Mouse (Mus musculus) heart, embryonic 14.5 days (tissue): ENCODE measurements around the gene Cacna2d4. TPM values are rescaled to one million over a fixed set of nuclear protein-coding genes. Genes with fewer than 3 reads are reported as not detected.

Experiments
- ATAC-seq: fragments of 200-750 bp; cut with Nextera tagmentation; 2 replicates; pipeline ENCODE4 v1.8.0; 2017; ENCODE audit warnings: low read depth, moderate TSS enrichment; ENCODE audit not compliant: insufficient number of reproducible peaks, insufficient read depth, low FRiP score
- H3K27ac ChIP-seq, 2 experiments: fragments of 200-500 bp in 1 of 2; fragments of 300-500 bp in 1 of 2; sonication (generic) in 1 of 2; replicated peaks in 1 of 2; 2 replicates each; pipeline ENCODE4 v1.5.1; 2012 to 2014; ENCODE audit warnings: low read depth in 2 of 2, low read length in 2 of 2, control low read depth in 1 of 2, mild to moderate bottlenecking in 1 of 2, mixed read lengths in 1 of 2; ENCODE audit not compliant: control insufficient read depth in 1 of 2, insufficient read depth in 1 of 2
- H3K27me3 ChIP-seq: fragments of 300-500 bp; sonication (generic); 2 replicates; pipeline ENCODE4 v1.6.1; 2014; ENCODE audit warnings: mild to moderate bottlenecking, low read length, control low read depth; ENCODE audit not compliant: control insufficient read depth, insufficient read depth
- H3K36me3 ChIP-seq: fragments of 300-500 bp; sonication (generic); 2 replicates; pipeline ENCODE4 v1.6.1; 2014; ENCODE audit warnings: mild to moderate bottlenecking, control low read depth, low read length, mixed read lengths; ENCODE audit not compliant: control insufficient read depth, insufficient read depth
- H3K4me1 ChIP-seq, 2 experiments: fragments of 200-500 bp in 1 of 2; fragments of 300-500 bp in 1 of 2; sonication (generic) in 1 of 2; 2 replicates each; pipeline ENCODE4 v1.6.1; 2012 to 2014; ENCODE audit warnings: low read length in 2 of 2, control low read depth in 1 of 2, mixed read lengths in 1 of 2; ENCODE audit not compliant: control insufficient read depth in 2 of 2, insufficient read depth in 2 of 2
- H3K4me2 ChIP-seq: fragments of 300-500 bp; sonication (generic); 2 replicates; pipeline ENCODE4 v1.6.1; 2014; ENCODE audit warnings: mild to moderate bottlenecking, low read length
- H3K4me3 ChIP-seq, 2 experiments: fragments of 200-500 bp in 1 of 2; fragments of 300-500 bp in 1 of 2; sonication (generic) in 1 of 2; 2 replicates each; pipeline ENCODE4 v1.5.1; 2012 to 2014; ENCODE audit warnings: low read length in 2 of 2, mild to moderate bottlenecking in 2 of 2, control low read depth in 1 of 2, low read depth in 1 of 2, moderate library complexity in 1 of 2; ENCODE audit not compliant: control insufficient read depth in 1 of 2, insufficient read depth in 1 of 2
- H3K9ac ChIP-seq: fragments of 300-500 bp; sonication (generic); 2 replicates; pipeline ENCODE4 v1.6.1; 2014; ENCODE audit warnings: mild to moderate bottlenecking, low read length
- H3K9me3 ChIP-seq: fragments of 300-500 bp; sonication (generic); 2 replicates; pipeline ENCODE4 v1.6.1; 2016; ENCODE audit warnings: low read length, control low read depth; ENCODE audit not compliant: control insufficient read depth
- WGBS: fragments of 180-500 bp; shearing (Covaris S2); extraction: QIAGEN DNeasy Blood & Tissue Kit; methylation state at CpG from one replicate; pipeline ENCODE4 v1.1.7; 2014; 5-methylcytosine and 5-hydroxymethylcytosine counted together
- polyA plus RNA-seq: library from polyadenylated mRNA; unstranded; fragments of >200 nt; fragmentation: Nextera tagmentation; extraction: Ambion mirVana; gene quantifications from 2 replicates; pipeline ENCODE4 v1.2.1, GENCODE M21; 2014

The Cacna2d4 gene
- polyA plus RNA-seq, 1 experiment from 2014 or later: not detected

DNA sequence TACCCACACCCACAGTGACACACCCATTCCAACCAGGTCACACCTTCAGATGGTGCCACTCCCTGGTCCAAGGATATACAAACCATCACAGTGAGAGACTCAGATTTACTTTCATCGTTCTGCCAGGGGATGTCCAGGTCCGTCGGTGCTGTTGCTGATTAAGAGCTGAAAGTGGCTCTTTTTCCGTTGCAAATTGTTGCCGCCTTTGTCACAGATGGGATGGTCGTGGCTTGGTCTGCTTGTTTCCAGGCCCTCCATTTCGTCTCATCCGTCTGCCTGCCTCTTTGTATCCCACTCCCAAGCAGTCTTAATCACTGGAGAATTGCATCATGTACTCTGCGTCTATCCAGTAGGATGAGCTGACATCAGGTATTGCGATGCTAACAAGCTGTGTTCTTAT lies 13.4 kb downstream of the Cacna2d4 start:
- H3K4me2 ChIP-seq: no peak overlapping the region
- H3K36me3 ChIP-seq: no peaks in the 10 kb centered on the region
- no peaks in the 10 kb centered on the region for H3K27me3 ChIP-seq
- no peaks in the 10 kb centered on the region for H3K4me1 ChIP-seq
- no peak overlapping the region for H3K9ac ChIP-seq
- H3K27ac ChIP-seq: no peak overlapping the region
- no peak overlapping the region for H3K4me3 ChIP-seq
- 85% methylated on average over 10 of the region's 10 CpGs for WGBS
- H3K9me3 ChIP-seq: peaks cover 7% of the 10 kb centered on the region
- ATAC-seq: no peak

DNA sequence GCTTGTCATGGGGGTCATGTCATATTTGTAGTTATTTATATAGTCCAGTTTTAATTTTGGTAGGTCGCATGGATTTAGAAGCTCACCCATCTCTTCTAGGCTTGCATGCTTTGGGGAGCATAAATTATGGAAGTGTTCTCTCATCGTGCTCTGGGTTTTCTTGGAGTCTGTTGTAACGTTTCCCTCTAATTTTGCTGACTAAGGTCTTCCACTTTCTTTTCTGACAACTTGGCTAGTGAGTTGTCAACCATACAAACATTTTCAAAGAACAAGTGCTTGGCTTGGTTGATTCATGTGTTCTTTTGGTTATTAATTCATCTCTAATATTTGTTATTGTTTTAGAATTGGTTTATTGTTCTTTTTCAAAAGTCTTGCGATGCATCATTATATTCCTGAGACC lies 15.4 kb downstream of the Cacna2d4 start:
- no peak overlapping the region for H3K9ac ChIP-seq

DNA sequence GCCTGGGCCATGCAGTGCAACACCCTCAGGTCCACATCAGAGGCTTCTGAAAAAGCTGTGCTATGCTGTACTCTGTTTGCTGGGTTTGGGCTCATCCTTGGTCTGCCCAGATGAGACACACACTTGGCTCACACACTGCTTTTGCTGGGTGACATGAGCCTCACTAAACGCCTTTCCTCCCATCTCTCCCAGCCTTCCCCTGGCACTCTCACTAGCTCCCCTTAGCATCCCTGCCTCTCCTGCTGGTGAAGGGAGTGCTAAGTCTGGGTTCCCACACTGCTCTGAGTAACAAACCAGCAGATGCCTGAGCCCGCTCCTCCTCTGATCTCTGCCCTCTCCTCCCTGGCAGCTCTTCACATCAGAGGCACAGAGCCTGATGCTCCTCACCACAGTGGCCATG lies 40.4 kb downstream of the Cacna2d4 start:
- H3K27me3 ChIP-seq: no peaks in the 10 kb centered on the region
- H3K36me3 ChIP-seq: no peaks in the 10 kb centered on the region
- 72% methylated on average over 2 of the region's 2 CpGs for WGBS
- H3K4me1 ChIP-seq: peaks cover 0 to 10% of the 10 kb centered on the region in 2 experiments; a peak in 2 of 4 replicates
- H3K9ac ChIP-seq: no peak overlapping the region
- H3K9me3 ChIP-seq: no peaks in the 10 kb centered on the region
- no peak overlapping the region for H3K27ac ChIP-seq
- ATAC-seq: no peak
- H3K4me3 ChIP-seq: no peak overlapping the region
- no peak overlapping the region for H3K4me2 ChIP-seq

More for the DNA sequence above, 15.4 kb downstream of the Cacna2d4 start:
- Histone ChIP-seq H3K27ac (no peak overlapping the region), H3K4me1 (no peaks in the 10 kb centered on the region), H3K9me3 (no peaks in the 10 kb centered on the region), H3K4me3 (no peak overlapping the region), H3K27me3 (no peaks in the 10 kb centered on the region), H3K36me3 (no peaks in the 10 kb centered on the region), H3K4me2 (no peak overlapping the region)
- ATAC-seq: no peak
- 72% methylated on average over 4 of the region's 4 CpGs for WGBS

GRCm38 (mm10) chr6:119280761-119281160 lies 44.4 kb downstream of the Cacna2d4 start:
- Histone ChIP-seq H3K27me3 (no peaks in the 10 kb centered on the region), H3K9ac (no peak overlapping the region), H3K9me3 (peaks cover 9% of the 10 kb centered on the region), H3K36me3 (no peaks in the 10 kb centered on the region), H3K4me1 (peaks cover 0 to 10% of the 10 kb centered on the region in 2 experiments; a peak in 2 of 4 replicates), H3K4me2 (no peak overlapping the region), H3K4me3 (no peak overlapping the region), H3K27ac (no peak overlapping the region)
- no peak for ATAC-seq
- 71% methylated on average over 9 of the region's 9 CpGs for WGBS

GRCm38 (mm10) chr6:119301310-119301709 lies 65.0 kb downstream of the Cacna2d4 start:
- H3K9me3 ChIP-seq: 0 out of 2 replicates have a peak, but pooled peaks cover 3% of the 10 kb centered on the region
- H3K9ac ChIP-seq: no peak overlapping the region
- no peak for ATAC-seq
- H3K27me3 ChIP-seq: 0 out of 2 replicates have a peak, but pooled peaks cover 2% of the 10 kb centered on the region
- H3K4me3 ChIP-seq: no peak overlapping the region
- H3K36me3 ChIP-seq: no peaks in the 10 kb centered on the region
- 77% methylated on average over 3 of the region's 3 CpGs for WGBS
- H3K27ac ChIP-seq: no peak overlapping the region
- no peaks in the 10 kb centered on the region for H3K4me1 ChIP-seq
- H3K4me2 ChIP-seq: no peak overlapping the region

DNA sequence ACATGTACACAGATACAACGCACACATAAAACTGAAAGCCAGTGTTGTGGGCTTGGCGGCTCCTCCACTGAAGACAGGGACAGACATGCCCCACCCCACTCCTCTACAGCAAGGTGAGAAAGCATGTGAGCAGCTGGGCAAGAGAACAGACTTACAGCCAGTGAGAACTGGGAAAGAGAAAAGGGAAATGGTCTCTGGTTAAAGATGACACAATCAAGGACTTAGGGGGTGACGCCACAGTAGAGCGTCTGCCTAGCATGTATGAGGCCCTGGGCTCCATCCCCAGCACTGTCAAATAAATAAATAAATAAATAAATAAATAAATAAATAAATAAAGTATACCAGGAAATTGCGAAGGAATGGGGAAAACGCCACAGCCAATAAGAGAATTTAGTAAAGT lies 67.0 kb downstream of the Cacna2d4 start:
- Histone ChIP-seq H3K4me3 (no peak overlapping the region), H3K4me2 (no peak overlapping the region), H3K36me3 (no peaks in the 10 kb centered on the region), H3K27me3 (0 out of 2 replicates have a peak, but pooled peaks cover 5% of the 10 kb centered on the region), H3K9ac (no peak overlapping the region), H3K4me1 (no peaks in the 10 kb centered on the region), H3K9me3 (0 out of 2 replicates have a peak, but pooled peaks cover 3% of the 10 kb centered on the region), H3K27ac (no peak overlapping the region)
- ATAC-seq: no peak
- WGBS: 83% methylated on average over 6 of the region's 6 CpGs

DNA sequence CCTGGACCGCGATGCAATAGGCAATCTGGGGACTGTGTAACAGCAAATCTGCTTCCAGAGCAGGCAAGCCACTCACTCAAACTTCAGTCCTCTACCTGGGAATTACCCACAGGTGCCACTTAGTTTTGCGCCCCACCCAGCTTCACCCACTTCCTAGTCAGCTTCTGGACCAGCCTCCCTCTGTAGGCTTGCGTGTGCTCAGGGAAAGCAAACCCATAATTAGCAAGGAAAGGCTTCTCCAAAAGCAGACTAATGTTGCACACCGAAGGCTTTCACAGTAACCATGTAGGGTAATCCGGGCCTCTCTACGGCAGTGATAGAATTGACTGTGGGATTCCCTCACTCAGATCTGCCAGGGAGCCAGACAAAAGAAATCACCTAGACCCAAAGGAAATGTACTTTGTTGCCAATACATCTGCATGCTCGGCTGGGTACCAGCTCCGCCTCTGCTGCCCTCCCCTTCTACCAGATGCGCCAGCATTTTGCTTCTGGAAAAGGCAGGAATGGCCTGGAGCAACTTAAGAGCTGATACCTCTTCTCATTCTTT lies 71.6 kb downstream of the Cacna2d4 start:
- H3K4me2 ChIP-seq: no peak overlapping the region
- H3K9me3 ChIP-seq: no peaks in the 10 kb centered on the region
- 0 out of 2 replicates have a peak, but pooled peaks cover 12% of the 10 kb centered on the region for H3K27me3 ChIP-seq
- no peak overlapping the region for H3K9ac ChIP-seq
- H3K4me1 ChIP-seq: no peaks in the 10 kb centered on the region
- no peak for ATAC-seq
- no peak overlapping the region for H3K4me3 ChIP-seq
- H3K27ac ChIP-seq: no peak overlapping the region
- WGBS: 64% methylated on average over 10 of the region's 10 CpGs
- H3K36me3 ChIP-seq: no peaks in the 10 kb centered on the region

- H3K27me3 ChIP-seq: 0 out of 2 replicates have a peak, but pooled peaks cover 15% of the 10 kb centered on the region
- H3K4me1 ChIP-seq: no peaks in the 10 kb centered on the region
- H3K36me3 ChIP-seq: no peaks in the 10 kb centered on the region
- no peak for ATAC-seq
- H3K27ac ChIP-seq: no peak overlapping the region
- H3K4me2 ChIP-seq: no peak overlapping the region
- 56% methylated on average over 9 of the region's 9 CpGs for WGBS
- no peak overlapping the region for H3K9ac ChIP-seq
- H3K4me3 ChIP-seq: no peak overlapping the region
- H3K9me3 ChIP-seq: no peaks in the 10 kb centered on the region
Observed at GRCm38 (mm10) chr6:119310176-119310575, 73.8 kb downstream of the Cacna2d4 start.
